Mouse (Mus musculus) lung, postnatal 0 days (tissue): ENCODE data around the gene Psmf1.

ENCODE experiments used
- CTCF ChIP-seq: IDR thresholded peaks from 2 replicates; pipeline ENCODE4 v1.5.1; 2016; ENCODE audit warnings: antibody characterized with exemption, mild to moderate bottlenecking
- EP300 ChIP-seq: IDR thresholded peaks from 2 replicates; pipeline ENCODE4 v1.6.1; 2016; ENCODE audit warnings: antibody characterized with exemption, mild to moderate bottlenecking, control low read depth

GRCm38 (mm10) chr2:151682976-151683375 is 61.0 kb downstream of the Psmf1 start:
- TF ChIP-seq CTCF (no peak), EP300 (no peak)
